Mouse (Mus musculus): ENCODE measurements around the gene Pigq. TPM values are rescaled to one million over a fixed set of nuclear protein-coding genes. Genes with fewer than 3 reads are reported as not detected.
A peak's percentile ranks its signal among the peaks of the same experiment; 100 is the strongest.

Pigq gene
- polyA plus RNA-seq, 1 experiment from 2014 or later = 59.3 TPM

DNA sequence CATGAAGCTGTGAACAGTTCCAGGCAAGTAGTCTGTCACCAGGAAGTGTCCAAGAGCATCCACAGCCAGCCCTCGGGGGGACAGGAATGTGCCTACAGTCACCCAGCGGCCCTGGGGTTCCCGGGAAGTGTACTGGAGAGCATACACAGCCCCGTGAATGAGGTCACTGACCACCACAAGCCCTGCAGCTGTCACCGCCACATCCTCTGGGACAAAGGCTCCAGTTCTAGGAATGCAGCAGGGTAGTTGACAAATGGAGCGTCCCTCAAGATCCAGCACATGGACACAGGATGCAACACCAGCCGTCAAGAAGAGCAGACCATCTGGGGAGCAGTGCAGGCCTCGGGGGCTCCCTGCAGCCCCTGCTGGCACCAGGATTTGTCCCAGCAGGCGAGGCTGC lies 967 bp downstream of the Pigq start:
- peaks cover 18% of the 10 kb centered on the region for H3K4me1 ChIP-seq (ENCODE audit: control insufficient read depth, insufficient read depth, low read length)
- H3K4me2 ChIP-seq (ENCODE audit: low read depth, low read length) = no peak overlapping the region
- WGBS = 66% methylated on average over 9 of the region's 9 CpGs
- H3K27ac ChIP-seq (ENCODE audit: low read length) = no peak overlapping the region
- H3K36me3 ChIP-seq (ENCODE audit: control insufficient read depth, insufficient read depth) = no peaks in the 10 kb centered on the region
- H3K27me3 ChIP-seq (ENCODE audit: control insufficient read depth, insufficient read depth, low read length) = no peaks in the 10 kb centered on the region
- H3K9me3 ChIP-seq (replicated peaks; ENCODE audit: control insufficient read depth, low read length) = no peaks in the 10 kb centered on the region
- no peak overlapping the region for H3K9ac ChIP-seq (ENCODE audit: low read length)
- no peak overlapping the region for H3K4me3 ChIP-seq (ENCODE audit: low read length)
- ATAC-seq (replicated peaks; ENCODE audit: extremely low read depth, insufficient read depth, low FRiP score) = no peak

GRCm38 (mm10) chr17:25943221-25943620 lies 1.5 kb downstream of the Pigq start:
- Histone ChIP-seq H3K4me2 (ENCODE audit: low read depth, low read length) (no peak overlapping the region), H3K4me1 (ENCODE audit: control insufficient read depth, insufficient read depth, low read length) (peaks cover 18% of the 10 kb centered on the region), H3K36me3 (ENCODE audit: control insufficient read depth, insufficient read depth) (no peaks in the 10 kb centered on the region), H3K4me3 (ENCODE audit: low read length) (no peak overlapping the region), H3K27ac (ENCODE audit: low read length) (no peak overlapping the region), H3K9ac (ENCODE audit: low read length) (no peak overlapping the region), H3K27me3 (ENCODE audit: control insufficient read depth, insufficient read depth, low read length) (no peaks in the 10 kb centered on the region), H3K9me3 (replicated peaks; ENCODE audit: control insufficient read depth, low read length) (no peaks in the 10 kb centered on the region)
- ATAC-seq (replicated peaks; ENCODE audit: extremely low read depth, insufficient read depth, low FRiP score) = no peak
- 79% methylated on average over 3 of the region's 3 CpGs for WGBS

GRCm38 (mm10) chr17:25942597-25943151 lies 2.1 kb downstream of the Pigq start:
- Histone ChIP-seq H3K27me3 (ENCODE audit: control insufficient read depth, insufficient read depth, low read length) (no peaks in the 10 kb centered on the region), H3K36me3 (ENCODE audit: control insufficient read depth, insufficient read depth) (no peaks in the 10 kb centered on the region), H3K4me3 (ENCODE audit: low read length) (no peak overlapping the region), H3K27ac (ENCODE audit: low read length) (no peak overlapping the region), H3K9ac (ENCODE audit: low read length) (no peak overlapping the region), H3K4me1 (ENCODE audit: control insufficient read depth, insufficient read depth, low read length) (peaks cover 18% of the 10 kb centered on the region), H3K4me2 (ENCODE audit: low read depth, low read length) (no peak overlapping the region; the same call in 1 of the 2 replicates), H3K9me3 (replicated peaks; ENCODE audit: control insufficient read depth, low read length) (no peaks in the 10 kb centered on the region)
- ATAC-seq (replicated peaks; ENCODE audit: extremely low read depth, insufficient read depth, low FRiP score) = no peak
- 74% methylated on average over 2 of the region's 2 CpGs for WGBS

DNA sequence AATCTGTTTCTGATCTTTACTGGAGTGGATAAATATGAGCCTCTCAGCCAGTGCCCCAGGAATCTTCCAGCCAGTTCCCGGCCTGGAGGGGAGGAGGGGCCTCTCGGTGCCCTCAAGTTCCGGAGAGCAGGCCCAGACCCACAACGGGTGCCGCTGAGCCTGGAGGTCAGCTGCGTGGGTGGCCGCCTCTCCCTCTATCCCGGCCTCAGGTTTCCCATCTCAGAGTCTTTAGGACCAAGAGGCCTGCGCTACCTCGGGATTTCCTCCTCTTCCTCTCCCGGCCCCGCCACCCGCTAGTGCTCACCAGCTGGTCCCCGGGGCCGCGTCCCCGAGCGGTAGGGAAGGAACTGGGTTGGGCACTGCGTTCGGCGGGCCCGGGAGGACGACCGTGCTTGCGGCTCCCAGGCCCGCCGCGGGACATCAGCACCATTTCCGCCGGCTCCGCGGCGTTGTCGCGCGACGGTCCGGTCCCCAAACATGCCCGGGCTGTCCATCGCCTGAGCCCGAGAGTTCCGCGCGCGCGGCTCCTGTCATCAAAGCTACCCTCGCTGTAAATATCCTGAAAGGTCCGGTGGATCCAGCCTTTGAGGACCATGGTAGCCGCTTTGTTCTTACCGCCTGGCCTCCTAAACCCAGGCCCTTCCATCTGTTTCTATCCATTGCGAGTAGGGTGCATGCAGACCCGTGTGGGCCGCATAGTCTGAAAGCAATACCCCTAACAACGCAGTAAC lies 3.1 kb downstream of the Pigq start:
- no peaks in the 10 kb centered on the region for H3K27me3 ChIP-seq (ENCODE audit: control insufficient read depth, insufficient read depth, low read length)
- peak; percentile 76 for ATAC-seq (replicated peaks; ENCODE audit: extremely low read depth, insufficient read depth, low FRiP score)
- peaks cover 4% of the 10 kb centered on the region; the same call in 1 of the 2 replicates for H3K36me3 ChIP-seq (ENCODE audit: control insufficient read depth, insufficient read depth)
- 3% methylated on average over 54 of the region's 54 CpGs for WGBS
- H3K9me3 ChIP-seq (replicated peaks; ENCODE audit: control insufficient read depth, low read length) = no peaks in the 10 kb centered on the region
- H3K27ac ChIP-seq (ENCODE audit: low read length) = peak overlapping the region; percentile 90
- peak overlapping the region; percentile 82 for H3K4me2 ChIP-seq (ENCODE audit: low read depth, low read length)
- peak overlapping the region; percentile 90 for H3K9ac ChIP-seq (ENCODE audit: low read length)
- H3K4me3 ChIP-seq (ENCODE audit: low read length) = peak overlapping the region; percentile 75
- H3K4me1 ChIP-seq (ENCODE audit: control insufficient read depth, insufficient read depth, low read length) = peaks cover 18% of the 10 kb centered on the region

DNA sequence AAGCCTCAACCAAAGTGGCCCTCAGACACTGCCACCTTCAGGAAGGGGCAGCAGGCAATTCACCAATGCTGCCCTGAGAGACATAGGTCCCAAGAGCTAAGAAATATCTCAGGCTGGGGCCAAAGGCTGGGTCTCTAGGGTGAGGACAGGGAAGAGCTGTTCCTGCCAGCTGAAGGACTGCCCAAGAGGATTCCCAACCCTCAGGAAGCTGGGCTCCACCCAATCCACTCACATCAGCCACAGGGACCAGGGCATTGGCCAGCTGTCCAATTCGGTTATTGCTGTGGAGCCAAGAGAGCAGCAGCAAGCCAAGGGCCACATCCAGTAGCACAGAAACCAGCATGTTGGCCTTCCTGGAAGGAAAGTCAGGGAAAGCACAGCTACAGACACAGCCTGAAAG lies 10.2 kb downstream of the Pigq start:
- H3K4me1 ChIP-seq (ENCODE audit: control insufficient read depth, insufficient read depth, low read length) = no peaks in the 10 kb centered on the region
- H3K4me3 ChIP-seq (ENCODE audit: low read length) = no peak overlapping the region
- no peak overlapping the region for H3K9ac ChIP-seq (ENCODE audit: low read length)
- no peaks in the 10 kb centered on the region for H3K9me3 ChIP-seq (replicated peaks; ENCODE audit: control insufficient read depth, low read length)
- no peaks in the 10 kb centered on the region for H3K27me3 ChIP-seq (ENCODE audit: control insufficient read depth, insufficient read depth, low read length)
- 87% methylated on average over 1 of the region's 1 CpGs for WGBS
- no peak overlapping the region for H3K27ac ChIP-seq (ENCODE audit: low read length)
- ATAC-seq (replicated peaks; ENCODE audit: extremely low read depth, insufficient read depth, low FRiP score) = no peak
- no peak overlapping the region for H3K4me2 ChIP-seq (ENCODE audit: low read depth, low read length)
- H3K36me3 ChIP-seq (ENCODE audit: control insufficient read depth, insufficient read depth) = peaks cover 46% of the 10 kb centered on the region

DNA sequence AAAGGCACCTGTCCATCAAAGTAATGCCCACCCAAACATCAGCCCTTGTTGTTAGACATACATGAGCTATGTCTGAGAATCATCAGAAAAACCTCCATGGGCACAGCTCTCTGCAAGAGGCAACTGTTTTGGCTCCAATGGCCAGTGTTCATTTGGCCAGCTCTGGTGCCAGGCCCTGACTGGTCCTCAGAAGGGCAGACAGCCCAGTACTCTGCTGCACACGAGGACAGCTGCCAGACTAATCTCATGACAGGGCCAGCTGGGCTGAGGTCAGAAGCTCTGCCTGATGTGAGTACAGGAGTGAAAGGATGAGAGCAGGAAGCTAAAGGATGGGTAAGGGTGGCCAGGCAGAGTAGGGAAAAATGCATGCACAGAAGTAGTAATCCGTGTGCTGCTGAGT lies 19.4 kb downstream of the Pigq start:
- H3K27me3 ChIP-seq (ENCODE audit: control insufficient read depth, insufficient read depth, low read length) = no peaks in the 10 kb centered on the region
- 59% methylated on average over 2 of the region's 2 CpGs for WGBS
- no peak overlapping the region for H3K4me3 ChIP-seq (ENCODE audit: low read length)
- H3K4me1 ChIP-seq (ENCODE audit: control insufficient read depth, insufficient read depth, low read length) = 0 out of 2 replicates have a peak, but pooled peaks cover 4% of the 10 kb centered on the region
- no peak overlapping the region for H3K27ac ChIP-seq (ENCODE audit: low read length)
- no peaks in the 10 kb centered on the region for H3K9me3 ChIP-seq (replicated peaks; ENCODE audit: control insufficient read depth, low read length)
- ATAC-seq (replicated peaks; ENCODE audit: extremely low read depth, insufficient read depth, low FRiP score) = no peak
- H3K36me3 ChIP-seq (ENCODE audit: control insufficient read depth, insufficient read depth) = peaks cover 29% of the 10 kb centered on the region
- H3K4me2 ChIP-seq (ENCODE audit: low read depth, low read length) = no peak overlapping the region
- no peak overlapping the region for H3K9ac ChIP-seq (ENCODE audit: low read length)

DNA sequence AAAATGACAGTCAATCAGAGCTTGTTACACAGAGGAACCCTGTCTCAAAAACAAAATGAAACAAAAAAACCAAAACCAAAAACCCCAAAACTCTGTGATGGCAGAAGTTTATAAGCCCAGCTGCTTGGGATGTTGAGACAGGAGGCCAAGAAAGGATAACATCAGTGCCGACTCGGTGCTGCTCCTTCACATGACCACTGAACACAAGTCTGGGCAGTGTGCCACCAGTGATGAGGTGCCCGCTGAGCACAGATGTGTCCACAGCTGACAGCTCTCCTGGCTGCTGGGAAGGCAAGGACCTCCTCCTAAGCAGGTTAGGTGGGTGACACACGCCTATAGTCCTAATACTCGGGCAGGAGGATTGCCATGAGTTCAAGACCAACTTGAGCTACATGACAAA lies 22.6 kb downstream of the Pigq start:
- Histone ChIP-seq H3K27ac (ENCODE audit: low read length) (no peak overlapping the region), H3K9me3 (replicated peaks; ENCODE audit: control insufficient read depth, low read length) (no peaks in the 10 kb centered on the region), H3K36me3 (ENCODE audit: control insufficient read depth, insufficient read depth) (peaks cover 11% of the 10 kb centered on the region; the same call in 1 of the 2 replicates), H3K4me3 (ENCODE audit: low read length) (no peak overlapping the region), H3K9ac (ENCODE audit: low read length) (no peak overlapping the region), H3K4me1 (ENCODE audit: control insufficient read depth, insufficient read depth, low read length) (peaks cover 18% of the 10 kb centered on the region), H3K4me2 (ENCODE audit: low read depth, low read length) (no peak overlapping the region), H3K27me3 (ENCODE audit: control insufficient read depth, insufficient read depth, low read length) (no peaks in the 10 kb centered on the region)
- no peak for ATAC-seq (replicated peaks; ENCODE audit: extremely low read depth, insufficient read depth, low FRiP score)
- 63% methylated on average over 5 of the region's 5 CpGs for WGBS

- H3K4me3 ChIP-seq (ENCODE audit: low read length) = peak overlapping the region; percentile 83
- under 1% methylated on average over 40 of the region's 40 CpGs for WGBS
- peak overlapping the region; percentile 62 for H3K4me2 ChIP-seq (ENCODE audit: low read depth, low read length)
- H3K9ac ChIP-seq (ENCODE audit: low read length) = peak overlapping the region; percentile 74
- H3K9me3 ChIP-seq (replicated peaks; ENCODE audit: control insufficient read depth, low read length) = no peaks in the 10 kb centered on the region
- no peaks in the 10 kb centered on the region for H3K27me3 ChIP-seq (ENCODE audit: control insufficient read depth, insufficient read depth, low read length)
- H3K36me3 ChIP-seq (ENCODE audit: control insufficient read depth, insufficient read depth) = no peaks in the 10 kb centered on the region
- peak overlapping the region; percentile 99 for H3K27ac ChIP-seq (ENCODE audit: low read length)
- ATAC-seq (replicated peaks; ENCODE audit: extremely low read depth, insufficient read depth, low FRiP score) = peak; percentile 97
- peaks cover 18% of the 10 kb centered on the region for H3K4me1 ChIP-seq (ENCODE audit: control insufficient read depth, insufficient read depth, low read length)
Measured at GRCm38 (mm10) chr17:25919786-25920642, 24.7 kb downstream of the Pigq start.
